ENCODE assay signal across 8 mouse cellular contexts in genomic region chr11:69632284-69633089, GRCm38 (mm10). TPM values are rescaled to one million over a fixed set of nuclear protein-coding genes. Genes with fewer than 3 reads are reported as not detected.
DNase-seq lines count a peak whose midpoint lies in the region; ATAC-seq lines count a peak whose summit lies in the region.

TSS of gene Fxr2 (plus strand) at chr11:69632990.

- H3K9ac ChIP-seq in kidney, embryonic 15.5 days, result peak within 1 kb of the TSS; percentile 99

- no peaks in the 10 kb centered on the region for H3K27me3 ChIP-seq in heart, embryonic 10.5 days (ENCODE audit: insufficient read depth, poor library complexity, severe bottlenecking)
- no peaks in the 10 kb centered on the region for H3K27me3 ChIP-seq in kidney, embryonic 15.5 days

- peak within 1 kb of the TSS; percentile 99 for H3K4me3 ChIP-seq in heart, embryonic 10.5 days
- H3K4me3 ChIP-seq in kidney, embryonic 15.5 days (replicated peaks), result peak within 1 kb of the TSS; percentile 99

- H3K36me3 ChIP-seq in heart, embryonic 10.5 days, result peaks cover 10% of the 10 kb centered on the region
- peaks cover 8% of the 10 kb centered on the region for H3K36me3 ChIP-seq in kidney, embryonic 15.5 days

- ATAC-seq in erythroblast, adult 5-6 weeks (replicated peaks; ENCODE audit: low FRiP score, poor library complexity, severe bottlenecking), result peak; percentile 87
- peak; percentile 98 for ATAC-seq in kidney, embryonic 15.5 days (replicated peaks; ENCODE audit: low FRiP score)
- peak; percentile 90 for ATAC-seq in monocyte, adult 5-6 weeks (replicated peaks; ENCODE audit: insufficient number of reproducible peaks, low FRiP score, low TSS enrichment, poor library complexity, severe bottlenecking)

- peaks cover 29% of the 10 kb centered on the region for H3K4me1 ChIP-seq in heart, embryonic 10.5 days
- H3K4me1 ChIP-seq in kidney, embryonic 15.5 days, result peaks cover 30% of the 10 kb centered on the region

- under 1% methylated on average over 55 of the region's 56 CpGs for WGBS in heart, embryonic 10.5 days
- WGBS in kidney, embryonic 15.5 days, result under 1% methylated on average over 56 of the region's 56 CpGs

- DNase-seq in B cell, adult 2 months, result peak; percentile 100
- DNase-seq in brain, adult 2 months (ENCODE audit: low read depth, low spot score), result peak; percentile 100
- peak; percentile 100 for DNase-seq in heart, embryonic 10.5 days (ENCODE audit: low spot score)
- DNase-seq in liver, result peak; percentile 100
- peak; percentile 100 for DNase-seq in spleen, postnatal 4 days (ENCODE audit: low spot score in 2 of 2)

- H3K9me3 ChIP-seq in heart, embryonic 10.5 days, result no peaks in the 10 kb centered on the region
- no peaks in the 10 kb centered on the region for H3K9me3 ChIP-seq in kidney, embryonic 15.5 days (replicated peaks)

- H3K4me2 ChIP-seq in kidney, embryonic 15.5 days, result peak within 1 kb of the TSS; percentile 70

- H3K27ac ChIP-seq in heart, embryonic 10.5 days, result peak within 1 kb of the TSS; percentile 98
- peak within 1 kb of the TSS; percentile 98 for H3K27ac ChIP-seq in kidney, embryonic 15.5 days

RNA-seq across cellular contexts. Expression of gene Fxr2, which starts in this region (rescaled TPM):
- total RNA-seq in erythroblast, adult 5-6 weeks (2015; ENCODE audit: low replicate concordance), result 12.3 and 19.2 TPM in 2 replicates
- 14.4 and 26.6 TPM in 2 replicates for total RNA-seq in erythroblast, adult 5-6 weeks (2017; ENCODE audit: low replicate concordance)
- 31.5 and 44.7 TPM in 2 replicates for polyA plus RNA-seq in heart, embryonic 10.5 days (2016; fragmentation: Nextera tagmentation; extraction: Ambion mirVana)
- polyA plus RNA-seq in kidney, embryonic 15.5 days (2015; fragmentation: Nextera tagmentation; extraction: Ambion mirVana), result 29.2 TPM in 2 replicates
- total RNA-seq in monocyte, adult 5-6 weeks (2017), result 64.6 to 83.5 TPM (median 67.9 TPM) in 3 replicates

Comparison
In these comparisons a context has a peak if more than half of its experiments do, and no peak if none do; other contexts are left out.
1. Peak in every context shown above with its lines: DNase-seq, ATAC-seq, H3K4me3 ChIP-seq and H3K27ac ChIP-seq.